Mouse (Mus musculus) kidney, adult 18-20 months (tissue): Measurements from ENCODE around the gene Lysmd1.
"Not testable (repeated sequence)": the region's sequence is repeated elsewhere in the genome, so short reads cannot be mapped to it uniquely, and the experiment has no call there.

Experiments
- DNase-seq: peaks from one replicate; pipeline ENCODE4 v3.0.0; 2021

The Lysmd1 gene

DNA sequence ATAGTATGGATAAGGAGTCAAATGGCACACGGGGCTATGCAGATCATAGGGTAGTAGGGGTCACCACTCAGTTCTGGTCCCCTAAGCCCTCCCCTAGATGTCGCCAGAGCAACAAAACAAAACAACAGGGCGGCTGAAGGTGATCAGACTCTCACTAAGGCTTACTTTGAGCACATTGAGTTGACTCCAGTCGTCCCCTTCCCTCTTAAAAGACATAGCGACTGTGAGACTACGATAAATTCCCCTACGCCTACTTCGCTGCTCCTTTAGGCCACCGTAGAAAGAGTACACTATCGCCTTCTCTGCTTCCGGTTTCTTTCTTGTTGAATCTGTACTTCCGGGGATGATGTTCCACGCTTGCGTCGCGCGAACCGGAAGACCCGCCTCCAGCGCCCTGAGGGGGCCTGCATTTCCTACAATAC lies at the start of gene Lysmd1, which contains the start of gene Scnm1:
Lysmd1 (plus strand) TSS at position 409 of the 422 bp plus-strand sequence.
Scnm1 (minus strand) TSS at position 332 of the 422 bp plus-strand sequence.
- peak; percentile 90 for DNase-seq

DNA sequence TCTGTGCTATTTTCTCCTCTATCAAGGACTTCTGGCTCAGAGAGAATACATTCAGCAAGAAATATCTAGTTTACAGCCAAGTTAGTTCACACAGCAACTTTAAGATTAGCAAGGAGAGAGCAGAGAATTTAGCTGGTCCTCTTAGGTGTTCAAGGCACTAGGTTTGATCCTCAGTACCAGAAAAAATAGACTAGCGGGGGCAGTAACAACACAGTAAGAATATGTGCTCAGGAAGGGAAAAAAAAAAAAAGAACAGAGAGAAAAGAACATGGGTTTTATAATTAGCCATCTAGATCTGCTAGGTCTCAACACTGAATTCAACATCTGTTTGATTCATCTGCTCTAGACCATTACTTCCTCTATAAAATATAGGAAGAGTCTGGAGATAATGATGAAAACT lies 45.8 kb upstream of the Lysmd1 start:
- DNase-seq: no peak

DNA sequence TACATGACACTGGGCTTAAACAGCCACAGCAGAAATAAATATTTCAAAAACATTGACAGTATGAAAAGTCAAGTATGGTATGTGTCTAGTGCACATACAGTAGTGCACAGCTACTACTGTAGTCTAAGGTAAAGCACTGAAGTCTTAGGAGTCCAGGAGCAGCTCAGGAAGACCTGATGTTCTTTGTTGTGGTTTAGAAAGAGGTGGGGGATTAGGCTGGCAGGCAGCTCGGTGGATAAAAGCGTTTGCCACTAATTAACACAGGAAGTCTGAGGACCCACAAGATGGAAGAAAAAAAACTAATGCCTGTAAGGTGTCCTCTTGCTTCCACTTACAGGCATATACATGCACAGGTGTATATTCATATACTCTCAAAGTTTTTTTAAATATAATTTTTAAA lies 33.0 kb upstream of the Lysmd1 start:
- no peak for DNase-seq

DNA sequence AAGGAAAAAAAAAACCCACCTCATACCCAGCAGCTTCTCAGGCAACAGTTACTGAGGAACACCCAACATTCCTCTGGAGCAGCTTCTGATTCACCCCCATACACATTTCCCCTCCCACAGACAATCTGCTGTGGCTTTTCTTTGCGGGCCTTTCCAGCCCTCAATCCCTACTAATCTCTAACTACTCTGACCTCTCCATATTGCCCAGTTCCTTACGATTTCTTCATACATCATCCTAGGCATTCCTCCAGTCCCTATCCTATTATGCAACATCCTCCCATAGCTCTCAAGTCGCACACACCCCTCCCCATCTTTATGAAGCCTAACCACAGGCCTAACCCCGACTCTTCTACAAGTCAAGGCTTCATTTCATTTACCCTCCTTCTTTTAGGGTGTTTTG lies 28.8 kb upstream of the Lysmd1 start:
- no peak for DNase-seq

DNA sequence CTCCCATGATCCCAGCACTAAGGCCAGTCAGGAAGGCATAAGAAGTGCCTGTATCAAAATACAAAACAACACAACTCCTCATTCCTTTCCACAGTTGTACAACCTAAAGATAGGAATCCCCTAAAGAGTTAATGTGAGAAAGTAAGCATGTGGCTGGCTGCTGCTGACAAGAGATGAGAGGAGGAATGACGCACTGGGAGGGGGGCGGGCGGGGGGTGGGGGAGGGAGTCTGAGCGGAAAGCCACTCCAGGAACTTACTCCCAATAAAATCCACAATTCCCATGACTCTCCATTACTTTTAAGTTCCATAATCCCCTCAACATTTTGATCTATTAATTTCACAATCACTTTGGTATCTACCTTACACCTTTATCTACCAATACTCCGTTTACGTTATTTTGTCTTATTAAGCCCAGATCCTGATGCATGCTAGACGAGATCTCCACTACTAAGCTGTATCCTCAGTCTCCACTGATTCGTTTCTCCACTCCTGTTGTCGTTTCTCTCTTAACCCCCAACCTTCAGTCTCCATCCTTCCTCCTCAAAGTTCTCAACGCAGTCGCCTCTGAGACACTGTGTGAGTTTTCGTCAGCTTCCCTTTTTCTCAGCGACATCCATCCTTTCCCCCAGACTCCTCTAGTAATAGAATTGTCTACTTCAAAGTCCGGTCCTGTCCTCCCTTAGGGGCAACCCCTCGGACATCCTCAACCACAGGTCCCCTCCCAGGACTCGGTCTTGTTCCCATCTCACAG lies 28.1 kb upstream of the Lysmd1 start:
- DNase-seq: no peak

DNA sequence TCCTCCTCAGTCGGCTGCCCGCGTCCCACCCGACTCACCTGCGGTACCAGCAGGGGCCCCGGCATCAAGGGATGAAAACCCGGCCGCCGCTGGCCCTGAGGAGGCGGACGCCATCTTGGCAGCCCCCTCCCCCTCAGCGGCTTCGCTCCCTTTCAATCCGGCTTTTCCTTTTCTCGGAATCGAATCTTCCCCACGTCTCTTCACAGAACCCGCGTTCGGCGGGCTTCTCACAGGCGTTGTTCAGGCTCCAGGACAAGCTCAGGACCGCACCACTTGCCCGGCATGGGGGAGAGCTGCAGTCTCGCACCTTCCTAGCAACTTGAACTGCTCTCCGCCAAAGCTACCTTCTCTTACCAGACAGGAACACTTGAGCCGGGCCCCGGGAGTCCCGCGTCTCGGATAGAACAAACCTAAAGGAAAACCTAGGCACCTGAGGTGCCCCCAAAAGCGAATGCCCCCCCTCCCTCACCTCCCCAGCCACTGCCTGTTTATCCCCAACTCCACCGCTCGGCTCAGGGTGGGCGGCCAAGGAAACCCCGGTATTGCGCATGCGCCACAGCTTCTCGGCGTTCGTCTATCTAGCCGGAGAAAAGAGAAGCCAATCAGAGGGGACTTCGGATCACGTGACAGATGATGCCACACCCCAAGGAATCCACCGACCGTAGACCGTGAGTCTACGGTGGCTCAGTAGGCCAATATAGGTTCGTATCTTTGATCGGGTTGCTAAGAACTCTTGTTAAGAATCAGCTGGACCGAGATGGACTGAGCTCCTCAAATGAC lies 27.4 kb upstream of the Lysmd1 start, which contains the start of gene Pip5k1a:
Pip5k1a (minus strand) TSS at position 593 of the 780 bp plus-strand sequence.
- peak; percentile 95 for DNase-seq

DNA sequence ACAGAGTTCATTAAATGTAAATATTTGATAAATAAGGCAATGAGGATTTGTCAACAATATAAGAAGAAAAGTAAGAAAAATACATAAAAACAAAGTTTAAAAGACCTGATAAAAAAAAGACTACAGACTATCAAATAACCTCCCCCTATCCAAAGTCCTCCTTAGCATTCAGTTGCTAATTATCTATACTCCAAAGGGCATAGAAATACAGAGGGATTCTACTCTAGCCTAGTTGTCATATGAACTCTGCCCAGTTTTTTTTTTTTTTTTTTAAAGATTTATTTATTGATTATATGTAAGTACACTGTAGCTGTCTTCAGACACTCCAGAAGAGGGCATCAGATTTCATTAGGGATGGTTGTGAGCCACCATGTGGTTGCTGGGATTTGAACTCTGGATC lies 26.6 kb upstream of the Lysmd1 start:
- not testable (repeated sequence) for DNase-seq

DNA sequence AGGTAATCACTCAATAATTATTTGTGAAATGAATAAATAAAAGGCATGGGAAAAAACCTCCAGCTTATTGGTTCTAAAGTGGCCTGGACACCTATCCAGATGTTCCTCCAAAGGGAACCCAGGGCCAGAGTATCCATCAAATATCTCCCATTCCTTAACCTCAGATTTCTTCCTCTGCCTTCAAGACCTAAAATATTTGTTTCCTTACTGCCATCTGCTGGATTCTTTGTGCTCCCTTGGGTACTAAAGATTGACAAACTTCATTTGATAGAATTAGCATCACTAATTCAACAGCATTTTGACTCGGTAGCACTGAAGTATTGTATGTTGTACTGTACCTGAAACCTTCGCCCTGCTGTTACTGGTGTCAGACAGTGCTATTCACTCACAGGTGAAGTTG lies 26.0 kb upstream of the Lysmd1 start:
- no peak for DNase-seq

DNA sequence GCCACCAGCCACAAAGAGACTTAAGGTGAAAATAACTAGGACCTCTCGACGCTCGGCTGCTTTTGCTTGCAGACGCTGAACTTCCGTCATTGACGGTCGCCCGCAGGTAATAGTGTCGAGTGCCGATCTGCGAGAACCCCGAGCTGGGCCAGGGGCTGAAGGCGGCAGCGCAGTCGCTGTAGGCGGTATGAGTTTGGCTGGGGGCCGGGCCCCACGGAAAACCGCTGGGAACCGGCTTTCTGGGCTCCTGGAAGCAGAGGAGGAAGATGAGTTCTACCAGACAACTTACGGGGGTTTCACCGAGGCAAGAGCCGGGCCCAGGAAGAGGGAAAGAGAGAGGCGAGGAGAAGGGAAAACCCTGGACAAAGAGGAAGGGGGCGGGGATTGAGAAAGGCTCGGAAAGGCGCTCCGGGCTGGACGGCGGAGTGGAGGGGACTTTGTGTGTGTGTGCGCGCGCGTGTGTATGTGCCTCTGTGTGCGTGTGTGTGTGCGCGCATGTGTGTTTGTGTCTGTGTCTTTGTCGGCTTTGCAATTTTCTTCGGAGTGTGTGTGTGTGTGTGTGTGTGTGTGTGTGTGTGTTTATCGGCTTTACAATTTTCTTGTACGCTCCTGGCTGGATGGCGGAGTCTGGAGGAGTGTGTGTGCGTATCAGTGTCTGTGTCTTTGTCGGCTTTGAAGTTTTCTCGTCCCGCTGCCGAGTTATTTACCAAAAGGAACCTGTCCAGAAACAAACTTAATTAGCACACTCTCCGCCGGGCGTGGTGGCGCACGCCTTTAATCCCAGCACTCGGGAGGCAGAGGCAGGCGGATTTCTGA lies 22.8 kb upstream of the Lysmd1 start, which contains the start of gene Vps72:
Vps72 (plus strand) TSS at position 112 of the 816 bp plus-strand sequence.
- peak; percentile 93 for DNase-seq

DNA sequence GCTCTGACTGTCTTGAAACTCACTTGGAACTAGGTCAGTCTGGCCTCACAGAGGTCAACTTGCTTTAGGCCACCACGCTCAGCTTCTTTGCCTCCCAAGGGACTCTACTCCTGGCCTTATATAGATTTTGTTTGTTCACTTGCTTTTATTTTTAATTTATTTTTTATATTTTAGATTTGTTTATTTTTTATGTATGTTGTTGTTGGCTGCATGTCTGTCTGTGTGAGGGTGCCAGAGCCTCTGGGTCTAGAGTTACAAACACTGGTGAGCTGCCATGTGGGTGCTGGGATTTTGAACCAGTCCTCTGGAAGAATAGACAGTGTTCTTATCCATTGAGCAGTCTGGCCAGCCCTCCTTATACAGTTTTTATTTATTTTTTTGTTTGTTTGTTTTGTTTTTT lies 21.1 kb upstream of the Lysmd1 start:
- DNase-seq: no peak

DNA sequence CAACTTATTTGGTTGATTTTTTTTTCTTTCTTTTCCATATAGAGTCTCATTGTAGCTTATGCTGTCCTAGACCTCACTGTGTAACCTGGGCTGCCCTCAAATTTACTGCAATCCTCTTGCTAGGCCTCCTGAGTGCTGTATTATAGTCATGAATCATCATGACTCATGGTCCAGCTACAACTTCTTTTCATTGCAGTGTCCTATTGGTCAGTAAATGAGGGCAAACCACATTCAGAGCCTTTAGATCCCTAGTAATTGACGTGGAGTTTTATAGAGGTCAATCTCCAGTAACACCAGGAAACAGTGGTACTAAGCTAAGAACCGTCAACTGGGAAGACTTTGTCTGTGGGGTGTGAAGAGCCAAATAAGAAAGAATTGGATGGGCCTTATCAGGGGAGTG lies 16.1 kb upstream of the Lysmd1 start:
- no peak for DNase-seq

DNA sequence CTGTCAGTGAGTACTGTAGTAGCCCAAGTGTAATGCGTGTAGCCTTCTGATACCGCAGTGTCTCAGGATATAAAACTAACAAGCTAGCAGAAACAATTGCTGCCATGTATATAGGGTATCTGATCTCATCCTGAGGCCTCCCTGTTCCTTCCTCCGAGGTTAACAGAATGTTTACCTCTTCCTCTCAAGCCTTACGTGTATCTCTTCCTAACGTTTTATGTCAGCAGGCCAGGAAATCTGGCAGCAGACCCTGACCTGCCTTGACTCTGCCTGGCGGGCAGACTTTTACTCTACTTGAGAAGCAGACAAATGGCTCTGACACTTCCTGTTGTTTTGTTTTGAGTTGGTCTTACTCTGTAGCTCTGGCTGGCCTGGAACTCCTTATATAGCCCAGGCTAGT lies 12.3 kb upstream of the Lysmd1 start:
- no peak for DNase-seq

DNA sequence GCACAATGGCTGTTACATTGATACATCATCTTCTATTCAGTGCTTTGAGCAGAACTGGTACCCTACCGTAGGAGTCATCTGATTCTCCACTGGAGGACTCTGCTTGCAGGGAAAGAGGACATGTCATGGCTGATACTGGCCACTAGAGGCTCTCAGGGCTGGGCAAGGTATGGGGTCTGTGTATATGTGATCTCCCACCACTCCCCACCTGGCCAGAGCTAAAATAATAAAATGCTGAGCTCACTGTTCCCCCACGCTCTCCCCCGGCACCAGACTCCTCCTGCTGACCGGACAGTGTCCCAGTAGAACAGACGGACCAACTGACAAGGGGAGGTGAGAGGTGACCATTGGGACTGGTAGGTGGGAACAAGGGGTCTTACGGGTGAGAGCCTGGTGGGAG lies 9.6 kb upstream of the Lysmd1 start, which contains the start of gene Tmod4:
Tmod4 (plus strand) TSS at position 231 of the 400 bp plus-strand sequence.
- no peak for DNase-seq

DNA sequence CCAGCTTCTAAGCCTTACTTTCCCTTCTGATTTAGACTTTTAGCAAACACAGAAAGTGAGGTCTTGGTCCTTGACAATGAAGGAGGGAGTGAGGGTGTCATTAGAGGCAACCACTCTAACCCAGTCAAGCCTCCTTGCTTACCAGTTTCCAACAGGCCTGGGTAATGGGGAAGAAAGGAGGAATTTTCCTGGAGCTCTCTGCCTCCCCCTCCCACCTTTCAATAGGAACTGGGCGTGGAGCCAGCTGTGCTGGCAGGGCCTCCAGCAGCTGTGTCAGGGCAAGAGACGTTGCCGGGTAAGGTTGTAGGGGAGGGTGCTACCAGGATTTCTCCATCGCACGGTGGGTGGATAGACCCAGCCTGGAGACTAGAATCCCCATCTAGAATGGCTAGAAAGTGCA lies 8.9 kb upstream of the Lysmd1 start:
- no peak for DNase-seq

DNA sequence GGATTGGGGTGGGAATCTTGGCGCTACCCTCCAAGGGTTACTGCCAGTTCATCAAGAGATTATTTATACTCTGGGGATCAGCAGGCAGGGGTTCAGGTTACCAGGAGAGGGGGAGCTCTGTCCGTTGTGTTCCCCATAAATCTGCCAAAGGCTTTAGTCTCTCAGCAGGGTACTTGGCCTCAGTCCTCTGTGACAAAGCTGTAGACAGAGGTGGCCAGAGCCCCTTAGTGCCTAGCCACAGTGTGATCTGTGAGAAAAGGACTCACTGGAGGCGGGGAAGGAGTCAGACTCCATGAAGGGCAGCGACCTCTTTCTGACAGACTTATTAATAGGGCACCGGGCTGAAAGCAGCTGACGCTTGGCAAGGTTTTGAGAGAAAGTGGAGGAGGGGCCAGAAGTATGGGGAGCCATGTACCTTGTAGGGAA lies 4.6 kb upstream of the Lysmd1 start:
- DNase-seq: peak; percentile 57

DNA sequence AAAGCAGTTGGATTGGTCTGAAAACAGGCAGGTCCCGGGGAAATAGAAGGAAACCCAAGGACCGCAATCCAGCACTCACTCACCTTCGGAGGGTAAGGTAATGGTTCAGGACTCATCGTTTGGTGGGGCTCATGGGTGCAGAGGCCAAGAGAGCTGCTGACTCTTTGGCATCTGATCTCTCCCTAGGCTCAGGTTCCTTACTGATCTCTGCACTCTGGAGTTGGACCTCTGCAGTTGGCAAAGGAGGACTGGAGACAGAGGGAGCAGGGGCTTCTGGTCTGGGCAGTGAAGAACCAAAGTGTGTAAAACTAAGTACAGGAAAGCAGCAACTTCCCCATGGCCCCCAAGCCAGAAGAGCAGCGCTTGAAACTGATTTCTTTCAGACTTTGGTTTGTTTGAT lies 3.8 kb upstream of the Lysmd1 start:
- no peak for DNase-seq

DNA sequence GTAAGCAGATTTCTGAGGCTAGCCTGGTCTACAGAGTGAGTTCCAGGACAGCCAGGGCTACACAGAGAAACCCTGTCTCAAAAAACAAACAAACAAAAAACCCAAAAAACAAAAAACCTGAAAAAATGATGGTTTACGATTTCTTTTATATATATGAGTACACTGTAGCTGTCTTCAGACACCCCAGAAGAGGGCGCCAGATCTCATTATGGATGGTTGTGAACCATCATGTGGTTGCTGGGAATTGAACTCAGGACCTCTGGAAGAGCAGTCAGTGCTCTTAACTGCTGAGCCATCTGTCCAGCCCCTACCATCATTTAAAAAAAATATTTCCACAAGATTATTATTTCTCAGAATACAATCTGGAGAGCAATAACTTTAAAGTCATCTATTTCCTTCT lies 1.5 kb upstream of the Lysmd1 start:
- DNase-seq: not testable (repeated sequence)

DNA sequence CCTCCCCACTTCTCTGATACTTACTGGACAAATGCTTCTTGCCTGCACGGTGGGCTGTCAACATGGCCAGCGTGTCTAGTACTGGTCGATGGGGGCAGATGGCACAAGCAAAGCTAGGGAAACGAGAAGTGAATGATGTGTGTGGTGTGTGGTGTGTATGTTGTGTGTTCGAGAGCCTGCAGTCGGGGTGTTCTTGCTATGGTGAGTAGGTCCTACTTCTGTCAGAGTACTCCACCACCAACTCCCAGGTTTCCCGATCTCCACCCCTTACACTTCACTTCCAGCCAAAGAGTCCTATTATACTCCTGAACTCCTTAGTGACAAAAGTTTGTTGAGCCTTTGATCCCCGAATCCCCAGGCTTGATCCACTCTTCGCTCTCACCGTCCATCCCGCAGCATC lies 712 bp upstream of the Lysmd1 start:
- no peak for DNase-seq

DNA sequence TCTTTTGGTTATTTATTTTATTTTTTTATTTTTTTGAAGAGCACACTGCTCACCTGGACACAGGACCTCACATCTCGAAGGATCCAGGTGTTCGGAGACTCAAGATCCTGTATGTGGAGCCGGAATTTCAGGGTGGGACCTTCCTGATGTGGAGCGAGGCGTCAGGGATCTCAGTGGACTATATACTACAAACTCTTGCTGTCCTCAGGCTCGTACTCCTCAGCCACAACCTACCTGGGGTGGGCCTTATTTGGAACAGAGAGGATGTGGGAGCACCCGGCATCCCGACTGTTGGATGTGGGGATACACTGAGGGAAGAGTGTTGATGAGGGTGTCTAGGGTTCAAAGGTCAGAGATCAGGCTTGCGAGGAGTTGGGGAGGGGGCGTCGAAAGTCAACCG lies 245 bp downstream of the Lysmd1 start:
- DNase-seq: not testable (repeated sequence)

DNA sequence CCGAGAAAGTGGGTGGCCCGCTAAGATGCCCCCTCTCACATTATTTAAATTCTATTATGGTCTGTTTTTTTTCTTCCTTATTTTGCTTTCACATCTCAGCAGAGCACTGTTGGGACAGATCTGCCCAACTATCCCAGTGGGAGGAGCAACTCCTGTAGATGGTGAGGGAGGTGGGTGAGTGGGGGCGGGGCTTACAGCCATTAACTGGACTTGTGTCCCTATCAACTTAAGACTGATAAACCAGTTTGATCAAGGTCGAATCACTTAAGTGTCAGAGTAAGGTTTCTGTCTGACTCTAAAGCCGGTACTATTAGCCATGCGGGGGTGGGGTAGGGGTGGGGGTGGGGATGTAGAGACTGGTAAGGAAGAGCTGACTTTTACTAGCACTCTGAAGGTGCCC lies 1.1 kb downstream of the Lysmd1 start:
- peak; percentile 71 for DNase-seq

DNA sequence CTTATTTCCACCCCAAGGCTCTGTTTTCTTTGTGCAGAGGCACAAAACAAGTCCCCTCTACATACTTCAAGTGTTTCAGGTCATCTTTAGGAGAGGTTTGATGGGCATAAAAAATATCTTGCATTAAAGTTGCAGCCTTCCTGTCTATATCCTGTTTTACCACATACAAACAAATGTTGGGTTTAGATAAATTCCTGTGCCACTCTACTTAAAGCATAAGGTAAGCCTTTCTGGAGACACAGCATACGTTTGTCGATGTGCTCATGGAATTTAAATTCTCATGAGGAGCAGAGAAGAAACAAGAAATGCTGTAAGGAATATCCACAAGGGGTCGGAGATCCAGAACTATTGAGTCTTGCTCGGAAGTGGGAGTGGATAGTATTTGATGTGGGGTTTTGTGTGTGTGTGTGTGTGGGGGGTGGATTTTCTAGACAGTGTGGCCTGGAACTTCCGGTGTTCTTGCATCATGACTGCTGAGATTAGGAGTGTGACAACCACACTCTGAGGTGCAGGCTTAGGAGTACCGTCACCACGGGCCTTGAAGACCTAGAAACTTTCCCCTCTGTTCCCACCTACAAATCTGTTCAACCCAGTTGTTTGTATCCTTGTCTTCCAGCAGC lies 1.7 kb downstream of the Lysmd1 start:
- no peak for DNase-seq

DNA sequence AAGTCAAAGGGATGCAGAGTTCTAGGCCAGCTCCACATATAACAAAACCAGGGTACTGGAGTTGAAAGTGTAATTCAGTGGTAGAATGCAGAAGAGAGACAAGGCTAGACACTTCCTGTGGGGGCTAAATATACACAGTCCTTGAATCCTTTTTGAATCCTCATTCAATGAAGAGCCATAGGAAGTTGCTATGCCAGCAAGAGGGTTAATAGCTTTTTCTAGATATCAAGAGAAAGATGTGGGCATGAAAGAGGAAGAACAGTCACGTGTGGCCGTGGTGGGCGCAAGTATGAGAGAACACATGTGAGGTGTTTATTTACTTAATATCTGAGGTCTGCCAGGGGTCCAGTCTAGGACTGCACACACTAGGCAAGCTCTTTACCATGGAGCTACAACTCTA lies 2.4 kb downstream of the Lysmd1 start:
- DNase-seq: no peak
